Mouse (Mus musculus): ENCODE measurements around the gene Tnnt1. TPM values are rescaled to one million over a fixed set of nuclear protein-coding genes. Genes with fewer than 3 reads are reported as not detected.

Tnnt1 gene
- polyA plus RNA-seq, 1 experiment from 2014 or later: 11.1 TPM

GRCm38 (mm10) chr7:4502421-4503090 lies 13.6 kb downstream of the Tnnt1 start:
- H3K9ac ChIP-seq (replicated peaks): peak overlapping the region; percentile 96; the same call in 1 of the 2 replicates
- H3K36me3 ChIP-seq: no peaks in the 10 kb centered on the region
- peak overlapping the region; percentile 93 for H3K4me3 ChIP-seq
- H3K27ac ChIP-seq (replicated peaks): no peak overlapping the region
- H3K9me3 ChIP-seq: no peaks in the 10 kb centered on the region
- H3K4me2 ChIP-seq (replicated peaks): peak overlapping the region; percentile 93
- WGBS: 11% methylated on average over 14 of the region's 14 CpGs
- H3K4me1 ChIP-seq: peaks cover 34% of the 10 kb centered on the region
- peak; percentile 20 for ATAC-seq (ENCODE audit: low FRiP score, low read depth)
- 0 out of 2 replicates have a peak, but pooled peaks cover 3% of the 10 kb centered on the region for H3K27me3 ChIP-seq

GRCm38 (mm10) chr7:4501558-4502397 lies 14.4 kb downstream of the Tnnt1 start, which contains the start of gene Ppp1r12c:
Ppp1r12c (minus strand) TSS chr7:4501680.
- H3K4me2 ChIP-seq (replicated peaks): peak within 1 kb of the TSS; percentile 93
- H3K9me3 ChIP-seq: no peaks in the 10 kb centered on the region
- peak within 1 kb of the TSS; percentile 96 for H3K9ac ChIP-seq (replicated peaks)
- H3K27me3 ChIP-seq: 0 out of 2 replicates have a peak, but pooled peaks cover 3% of the 10 kb centered on the region
- H3K4me1 ChIP-seq: peaks cover 37% of the 10 kb centered on the region
- H3K36me3 ChIP-seq: peaks cover 7% of the 10 kb centered on the region; the same call in 1 of the 2 replicates
- peak; percentile 91 for ATAC-seq (ENCODE audit: low FRiP score, low read depth)
- peak within 1 kb of the TSS; percentile 85 for H3K27ac ChIP-seq (replicated peaks)
- H3K4me3 ChIP-seq: peak within 1 kb of the TSS; percentile 93
- WGBS: under 1% methylated on average over 62 of the region's 62 CpGs

DNA sequence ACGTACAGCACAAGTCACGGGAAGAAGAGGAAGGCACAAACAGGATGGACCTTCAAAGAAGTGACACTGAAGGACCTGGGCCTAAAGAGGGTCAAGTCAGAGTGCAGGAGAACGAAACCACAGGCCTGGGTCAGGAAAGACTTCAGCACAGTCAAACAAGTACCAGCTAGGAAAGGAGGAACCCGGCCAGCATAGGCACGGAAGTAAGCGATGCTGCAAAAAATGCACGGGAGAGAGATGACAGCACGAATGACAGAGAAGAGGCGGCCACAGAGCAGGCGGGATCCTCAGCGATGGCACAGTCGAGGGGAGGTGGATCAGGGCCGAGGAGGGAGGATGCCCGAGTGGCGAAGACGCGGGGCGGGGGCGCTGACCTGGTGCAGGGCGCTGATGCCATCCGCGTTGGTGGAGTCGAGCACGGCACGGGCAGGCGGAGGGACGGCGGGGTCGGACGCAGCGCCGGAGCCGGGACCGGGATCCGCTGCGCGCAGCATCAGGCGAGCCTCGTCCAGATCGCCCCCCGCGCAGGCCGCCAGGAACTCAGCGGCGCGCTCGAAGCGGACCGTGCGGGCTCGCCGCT lies 15.2 kb downstream of the Tnnt1 start:
- peaks cover 37% of the 10 kb centered on the region for H3K4me1 ChIP-seq
- H3K9ac ChIP-seq (replicated peaks): peak overlapping the region; percentile 96
- 0 out of 2 replicates have a peak, but pooled peaks cover 3% of the 10 kb centered on the region for H3K27me3 ChIP-seq
- H3K4me3 ChIP-seq: peak overlapping the region; percentile 93
- under 1% methylated on average over 40 of the region's 52 CpGs for WGBS
- no peaks in the 10 kb centered on the region for H3K9me3 ChIP-seq
- peak; percentile 41 for ATAC-seq (ENCODE audit: low FRiP score, low read depth)
- peak overlapping the region; percentile 93 for H3K4me2 ChIP-seq (replicated peaks)
- H3K36me3 ChIP-seq: peaks cover 15% of the 10 kb centered on the region; the same call in 1 of the 2 replicates
- peak overlapping the region; percentile 85 for H3K27ac ChIP-seq (replicated peaks)

GRCm38 (mm10) chr7:4499034-4499433 lies 17.1 kb downstream of the Tnnt1 start:
- peak overlapping the region; percentile 93 for H3K4me2 ChIP-seq (replicated peaks)
- 0 out of 2 replicates have a peak, but pooled peaks cover 1% of the 10 kb centered on the region for H3K27me3 ChIP-seq
- H3K9me3 ChIP-seq: no peaks in the 10 kb centered on the region
- H3K9ac ChIP-seq (replicated peaks): no peak overlapping the region
- peaks cover 34% of the 10 kb centered on the region for H3K36me3 ChIP-seq
- H3K27ac ChIP-seq (replicated peaks): peak overlapping the region; percentile 52; the same call in 1 of the 2 replicates
- peaks cover 37% of the 10 kb centered on the region for H3K4me1 ChIP-seq
- no peak for ATAC-seq (ENCODE audit: low FRiP score, low read depth)
- 0 out of 2 replicates have a peak overlapping the region, but pooled peaks have one; percentile 14 for H3K4me3 ChIP-seq
- 95% methylated on average over 4 of the region's 4 CpGs for WGBS

DNA sequence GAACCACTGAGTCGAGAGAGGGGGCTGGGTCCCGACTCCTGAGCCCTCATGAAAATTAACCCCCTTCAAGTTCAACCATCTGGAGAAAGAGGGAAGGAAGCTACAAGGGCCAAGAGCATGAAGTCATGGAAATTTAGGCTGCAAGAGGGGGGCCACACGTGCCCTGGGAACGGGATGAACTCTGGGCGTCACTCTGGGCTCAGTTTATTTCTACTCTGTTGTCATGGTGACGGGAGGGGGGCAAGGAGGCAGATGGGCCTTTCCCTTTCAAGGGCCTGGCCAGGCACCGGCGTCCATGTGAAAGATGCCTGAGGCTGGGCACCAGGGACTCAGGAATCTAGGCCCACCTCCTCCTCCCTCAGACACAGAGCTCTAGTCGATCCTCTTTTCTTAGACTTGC lies 17.9 kb downstream of the Tnnt1 start:
- H3K36me3 ChIP-seq: peaks cover 42% of the 10 kb centered on the region
- peak overlapping the region; percentile 52 for H3K27ac ChIP-seq (replicated peaks)
- no peaks in the 10 kb centered on the region for H3K27me3 ChIP-seq
- H3K4me1 ChIP-seq: peaks cover 37% of the 10 kb centered on the region
- peak overlapping the region; percentile 14 for H3K4me3 ChIP-seq
- peak; percentile 25; the same call in 1 of the 2 replicates for ATAC-seq (ENCODE audit: low FRiP score, low read depth)
- no peaks in the 10 kb centered on the region for H3K9me3 ChIP-seq
- H3K9ac ChIP-seq (replicated peaks): peak overlapping the region; percentile 37
- peak overlapping the region; percentile 93 for H3K4me2 ChIP-seq (replicated peaks)
- 22% methylated on average over 9 of the region's 9 CpGs for WGBS

- no peaks in the 10 kb centered on the region for H3K9me3 ChIP-seq
- H3K4me2 ChIP-seq (replicated peaks): no peak overlapping the region; the same call in 1 of the 2 replicates
- H3K27ac ChIP-seq (replicated peaks): no peak overlapping the region
- H3K36me3 ChIP-seq: peaks cover 49% of the 10 kb centered on the region
- no peaks in the 10 kb centered on the region for H3K27me3 ChIP-seq
- no peak overlapping the region for H3K4me3 ChIP-seq
- WGBS: 90% methylated on average over 9 of the region's 9 CpGs
- ATAC-seq (ENCODE audit: low FRiP score, low read depth): no peak
- no peak overlapping the region for H3K9ac ChIP-seq (replicated peaks)
- peaks cover 37% of the 10 kb centered on the region for H3K4me1 ChIP-seq
These were observed 18.8 kb downstream of the Tnnt1 start for GRCm38 (mm10) chr7:4497271-4497903.

GRCm38 (mm10) chr7:4496468-4496867 lies 19.7 kb downstream of the Tnnt1 start:
- H3K36me3 ChIP-seq: peaks cover 57% of the 10 kb centered on the region
- H3K4me3 ChIP-seq: no peak overlapping the region
- no peak overlapping the region for H3K9ac ChIP-seq (replicated peaks)
- H3K4me1 ChIP-seq: peaks cover 37% of the 10 kb centered on the region
- 91% methylated on average over 3 of the region's 3 CpGs for WGBS
- H3K9me3 ChIP-seq: no peaks in the 10 kb centered on the region
- H3K27me3 ChIP-seq: no peaks in the 10 kb centered on the region
- ATAC-seq (ENCODE audit: low FRiP score, low read depth): no peak
- no peak overlapping the region for H3K27ac ChIP-seq (replicated peaks)
- H3K4me2 ChIP-seq (replicated peaks): no peak overlapping the region

DNA sequence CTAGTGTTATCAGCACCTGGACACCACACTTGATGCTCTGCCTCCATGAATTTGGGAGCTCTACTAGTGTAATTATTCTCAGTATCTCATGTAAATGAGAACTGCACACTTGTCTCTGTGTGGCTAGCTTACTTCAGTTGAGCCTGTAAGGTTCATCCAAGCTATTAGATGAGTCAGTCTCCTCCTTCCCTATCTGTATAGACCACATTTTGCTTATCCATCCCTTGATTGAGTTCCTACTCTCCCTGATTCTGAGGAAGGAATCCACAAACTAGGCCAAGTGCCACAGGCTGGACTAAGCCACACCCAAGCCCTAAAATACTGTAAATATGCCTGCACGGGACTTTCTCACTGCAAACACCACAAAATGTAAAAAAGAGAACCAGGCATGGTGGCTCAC lies 22.2 kb downstream of the Tnnt1 start:
- Histone ChIP-seq H3K4me3 (no peak overlapping the region), H3K4me2 (replicated peaks) (no peak overlapping the region), H3K27ac (replicated peaks) (no peak overlapping the region), H3K27me3 (no peaks in the 10 kb centered on the region), H3K9ac (replicated peaks) (no peak overlapping the region), H3K9me3 (no peaks in the 10 kb centered on the region), H3K36me3 (peaks cover 75% of the 10 kb centered on the region), H3K4me1 (peaks cover 17% of the 10 kb centered on the region)
- ATAC-seq (ENCODE audit: low FRiP score, low read depth): no peak
- 96% methylated on average over 1 of the region's 1 CpGs for WGBS

GRCm38 (mm10) chr7:4492284-4493224 lies 23.6 kb downstream of the Tnnt1 start:
- H3K9me3 ChIP-seq: no peaks in the 10 kb centered on the region
- H3K36me3 ChIP-seq: peaks cover 79% of the 10 kb centered on the region
- H3K27me3 ChIP-seq: no peaks in the 10 kb centered on the region
- H3K4me1 ChIP-seq: peaks cover 3% of the 10 kb centered on the region; the same call in 1 of the 2 replicates
- H3K4me3 ChIP-seq: no peak overlapping the region
- H3K9ac ChIP-seq (replicated peaks): no peak overlapping the region
- H3K4me2 ChIP-seq (replicated peaks): no peak overlapping the region
- 93% methylated on average over 13 of the region's 13 CpGs for WGBS
- ATAC-seq (ENCODE audit: low FRiP score, low read depth): no peak
- no peak overlapping the region for H3K27ac ChIP-seq (replicated peaks)

GRCm38 (mm10) chr7:4491308-4491707 lies 24.9 kb downstream of the Tnnt1 start:
- H3K27me3 ChIP-seq: no peaks in the 10 kb centered on the region
- no peak for ATAC-seq (ENCODE audit: low FRiP score, low read depth)
- H3K27ac ChIP-seq (replicated peaks): no peak overlapping the region
- no peaks in the 10 kb centered on the region for H3K9me3 ChIP-seq
- peaks cover 78% of the 10 kb centered on the region for H3K36me3 ChIP-seq
- no peaks in the 10 kb centered on the region for H3K4me1 ChIP-seq
- H3K9ac ChIP-seq (replicated peaks): no peak overlapping the region
- no peak overlapping the region for H3K4me3 ChIP-seq
- 91% methylated on average over 6 of the region's 6 CpGs for WGBS
- H3K4me2 ChIP-seq (replicated peaks): no peak overlapping the region
